ENCODE assay signal across 12 mouse cellular contexts in genomic region chr16:43286319-43286718, GRCm38 (mm10).
DNase-seq lines count a peak whose midpoint lies in the region; ATAC-seq lines count a peak whose summit lies in the region.
"Had no signal": no experiment of that assay in that cellular context is flagged by ENCODE, and none has a peak within 500 bp of the region (broad histone marks: within the 10 kb centered on the region; RNA-seq: fewer than 3 reads in every experiment).

No protein-coding gene starts in this region.

- no peaks in the 10 kb centered on the region for H3K27me3 ChIP-seq in embryonic facial prominence, embryonic 11.5 days (ENCODE audit: control insufficient read depth, insufficient read depth, low read length)
- no peaks in the 10 kb centered on the region for H3K27me3 ChIP-seq in embryonic facial prominence, embryonic 10.5 days (replicated peaks; ENCODE audit: low read depth, poor library complexity, severe bottlenecking)
- H3K27me3 ChIP-seq in forebrain, embryonic 10.5 days (ENCODE audit: poor library complexity, severe bottlenecking): no peaks in the 10 kb centered on the region
- H3K27me3 ChIP-seq in midbrain, embryonic 11.5 days (ENCODE audit: control insufficient read depth, insufficient read depth, low read length): no peaks in the 10 kb centered on the region
- H3K27me3 ChIP-seq: embryonic facial prominence, embryonic 13.5 days; liver, embryonic 13.5 days had no signal

- ATAC-seq in embryonic facial prominence, embryonic 11.5 days (replicated peaks; ENCODE audit: insufficient number of reproducible peaks, low FRiP score, low TSS enrichment, low read depth): 0 out of 2 replicates have a peak, but pooled peaks have one; percentile 52
- ATAC-seq in midbrain, embryonic 11.5 days (ENCODE audit: low FRiP score): peak; percentile 92

- no peaks in the 10 kb centered on the region for H3K4me1 ChIP-seq in embryonic facial prominence, embryonic 11.5 days (ENCODE audit: control insufficient read depth, insufficient read depth, low read length)
- peaks cover 8% of the 10 kb centered on the region for H3K4me1 ChIP-seq in embryonic facial prominence, embryonic 10.5 days
- peaks cover 17% of the 10 kb centered on the region for H3K4me1 ChIP-seq in forebrain, embryonic 10.5 days
- peaks cover 7% of the 10 kb centered on the region for H3K4me1 ChIP-seq in midbrain, embryonic 11.5 days (ENCODE audit: control insufficient read depth, insufficient read depth, low read length)
- H3K4me1 ChIP-seq: liver, embryonic 13.5 days had no signal

- DNase-seq in embryonic facial prominence, embryonic 11.5 days (ENCODE audit: low spot score): peak; percentile 14
- DNase-seq in embryonic facial prominence, embryonic 10.5 days (ENCODE audit: low spot score): no peak
- DNase-seq in 3T3-L1 (ENCODE audit: low read depth, low spot score): peak; percentile 37
- DNase-seq in forebrain, embryonic 10.5 days (ENCODE audit: extremely low spot score, low spot score): peak; percentile 46
- peak; percentile 89 for DNase-seq in midbrain, embryonic 11.5 days (ENCODE audit: low spot score, missing footprints)
- DNase-seq in testis, postnatal 14 days (ENCODE audit: low spot score): no peak
- no peak for DNase-seq in spleen, adult 18-20 months
- no peak for DNase-seq in heart, postnatal 4 days
- DNase-seq: heart, adult 2 months; kidney, adult 18-20 months; liver, embryonic 13.5 days had no signal

- no peak overlapping the region for H3K4me3 ChIP-seq in embryonic facial prominence, embryonic 11.5 days (ENCODE audit: low read depth, low read length)
- H3K4me3 ChIP-seq in embryonic facial prominence, embryonic 10.5 days: no peak overlapping the region
- H3K4me3 ChIP-seq in forebrain, embryonic 10.5 days: no peak overlapping the region
- no peak overlapping the region for H3K4me3 ChIP-seq in midbrain, embryonic 11.5 days (ENCODE audit: low read depth, low read length)
- H3K4me3 ChIP-seq: embryonic facial prominence, embryonic 13.5 days; heart, adult 2 months; liver, embryonic 13.5 days had no signal

- no peaks in the 10 kb centered on the region for H3K9me3 ChIP-seq in embryonic facial prominence, embryonic 11.5 days (replicated peaks; ENCODE audit: control insufficient read depth, low read length)
- H3K9me3 ChIP-seq in embryonic facial prominence, embryonic 10.5 days: no peaks in the 10 kb centered on the region
- peaks cover 1% of the 10 kb centered on the region; the same call in 1 of the 2 replicates for H3K9me3 ChIP-seq in forebrain, embryonic 10.5 days
- no peaks in the 10 kb centered on the region for H3K9me3 ChIP-seq in midbrain, embryonic 11.5 days (ENCODE audit: control insufficient read depth, low read length)
- H3K9me3 ChIP-seq: embryonic facial prominence, embryonic 13.5 days; liver, embryonic 13.5 days had no signal

- H3K9ac ChIP-seq in embryonic facial prominence, embryonic 11.5 days (replicated peaks; ENCODE audit: low read length): no peak overlapping the region
- H3K9ac ChIP-seq in midbrain, embryonic 11.5 days (ENCODE audit: low read length): no peak overlapping the region
- H3K9ac ChIP-seq: embryonic facial prominence, embryonic 13.5 days; liver, embryonic 13.5 days had no signal

- H3K36me3 ChIP-seq in embryonic facial prominence, embryonic 11.5 days (replicated peaks; ENCODE audit: control insufficient read depth, insufficient read depth, low read depth, low read length): no peaks in the 10 kb centered on the region
- H3K36me3 ChIP-seq in embryonic facial prominence, embryonic 10.5 days (replicated peaks): no peaks in the 10 kb centered on the region
- H3K36me3 ChIP-seq in forebrain, embryonic 10.5 days (replicated peaks): no peaks in the 10 kb centered on the region
- H3K36me3 ChIP-seq in midbrain, embryonic 11.5 days (ENCODE audit: control insufficient read depth, insufficient read depth, low read length): no peaks in the 10 kb centered on the region
- H3K36me3 ChIP-seq: embryonic facial prominence, embryonic 13.5 days; liver, embryonic 13.5 days had no signal

- 75% methylated on average over 1 of the region's 1 CpGs for WGBS in embryonic facial prominence, embryonic 11.5 days
- WGBS in embryonic facial prominence, embryonic 10.5 days: 71% methylated on average over 1 of the region's 1 CpGs
- 40% methylated on average over 1 of the region's 1 CpGs for WGBS in forebrain, embryonic 10.5 days
- WGBS in midbrain, embryonic 11.5 days: 24% methylated on average over 1 of the region's 1 CpGs

- H3K4me2 ChIP-seq in embryonic facial prominence, embryonic 11.5 days (ENCODE audit: low read depth, low read length): no peak overlapping the region
- H3K4me2 ChIP-seq in midbrain, embryonic 11.5 days: no peak overlapping the region
- H3K4me2 ChIP-seq: embryonic facial prominence, embryonic 13.5 days; liver, embryonic 13.5 days had no signal

- no peak overlapping the region for H3K27ac ChIP-seq in embryonic facial prominence, embryonic 11.5 days (replicated peaks; ENCODE audit: low read depth, low read length)
- H3K27ac ChIP-seq in embryonic facial prominence, embryonic 10.5 days (replicated peaks): no peak overlapping the region
- peak overlapping the region; percentile 81 for H3K27ac ChIP-seq in forebrain, embryonic 10.5 days
- peak overlapping the region; percentile 30; the same call in 1 of the 2 replicates for H3K27ac ChIP-seq in midbrain, embryonic 11.5 days (ENCODE audit: low read depth, low read length)
- H3K27ac ChIP-seq: embryonic facial prominence, embryonic 13.5 days; heart, adult 2 months; liver, embryonic 13.5 days had no signal

Comparison
In these comparisons a context has a peak if more than half of its experiments do, and no peak if none do; other contexts are left out.
1. DNase-seq: peak in embryonic facial prominence, embryonic 11.5 days (single experiment), 3T3-L1 (single experiment), forebrain, embryonic 10.5 days (single experiment) and midbrain, embryonic 11.5 days (single experiment); none in embryonic facial prominence, embryonic 10.5 days (single experiment), testis, postnatal 14 days (single experiment), spleen, adult 18-20 months (0 of 2) and heart, postnatal 4 days (single experiment).
2. H3K27ac ChIP-seq: peak in forebrain, embryonic 10.5 days (single experiment) and midbrain, embryonic 11.5 days (single experiment); none in embryonic facial prominence, embryonic 11.5 days (single experiment) and embryonic facial prominence, embryonic 10.5 days (single experiment).